18 mouse cellular contexts compared by ENCODE assay signal in genomic region chr9:40908915-40909314, GRCm38 (mm10). TPM values are rescaled to one million over a fixed set of nuclear protein-coding genes. Genes with fewer than 3 reads are reported as not detected.
"Had no signal": no experiment of that assay in that cellular context is flagged by ENCODE, and none has a peak within 500 bp of the region (broad histone marks: within the 10 kb centered on the region; RNA-seq: fewer than 3 reads in every experiment).

No protein-coding gene starts in this region.

- H3K27me3 ChIP-seq: kidney, embryonic 15.5 days; liver, embryonic 15.5 days; neural tube, embryonic 15.5 days had no signal

- H3K9ac ChIP-seq: kidney, embryonic 15.5 days; limb, embryonic 13.5 days; liver, embryonic 15.5 days; lung, embryonic 14.5 days; neural tube, embryonic 15.5 days had no signal

- H3K9me3 ChIP-seq: kidney, embryonic 15.5 days; limb, embryonic 13.5 days; liver, embryonic 15.5 days; neural tube, embryonic 15.5 days had no signal

- H3K4me3 ChIP-seq: kidney, embryonic 15.5 days; limb, embryonic 13.5 days; liver, embryonic 15.5 days; myocyte; neural tube, embryonic 15.5 days had no signal

- H3K4me2 ChIP-seq: kidney, embryonic 15.5 days; limb, embryonic 13.5 days; liver, embryonic 11.5 days; liver, embryonic 15.5 days; lung, embryonic 14.5 days; neural tube, embryonic 15.5 days had no signal

- DNase-seq: kidney, adult 18-20 months; kidney, postnatal 14 days; left cerebral cortex, postnatal 4 days; lung, embryonic 14.5 days; lung, postnatal 10 days; lung, postnatal 4 days; right cerebral cortex, postnatal 4 days; spleen, adult 18-20 months; thymus, adult 18-20 months; thymus, postnatal 14 days had no signal

- H3K4me1 ChIP-seq: limb, embryonic 13.5 days; liver, embryonic 15.5 days; neural tube, embryonic 15.5 days had no signal

- H3K27ac ChIP-seq: kidney, embryonic 15.5 days; limb, embryonic 13.5 days; liver, embryonic 15.5 days; neural tube, embryonic 15.5 days had no signal

- H3K36me3 ChIP-seq: kidney, embryonic 15.5 days; limb, embryonic 13.5 days; liver, embryonic 15.5 days; neural tube, embryonic 15.5 days had no signal

RNA-seq across cellular contexts. Expression of gene Bsx, which starts 35.0 kb away (rescaled TPM):
- polyA plus RNA-seq: kidney, embryonic 15.5 days; large intestine, adult 2 months; limb, embryonic 13.5 days; liver, embryonic 11.5 days; liver, embryonic 15.5 days; lung, embryonic 14.5 days; myocyte; neural tube, embryonic 11.5 days; neural tube, embryonic 15.5 days had no signal

RNA-seq across cellular contexts. Expression of gene Jhy, which starts 55.0 kb away (rescaled TPM):
- polyA plus RNA-seq: large intestine, adult 2 months; limb, embryonic 13.5 days; liver, embryonic 11.5 days; liver, embryonic 15.5 days; myocyte had no signal
